Mouse (Mus musculus): Measurements from ENCODE around the gene Rnf40.
A peak's percentile ranks its signal among the peaks of the same experiment; 100 is the strongest.
"Not testable (repeated sequence)": the region's sequence is repeated elsewhere in the genome, so short reads cannot be mapped to it uniquely, and the experiment has no call there.

The Rnf40 gene

GRCm38 (mm10) chr7:127604256-127604655 is 15.7 kb downstream of the Rnf40 start:
- no peak for DNase-seq (ENCODE audit: low spot score)

DNA sequence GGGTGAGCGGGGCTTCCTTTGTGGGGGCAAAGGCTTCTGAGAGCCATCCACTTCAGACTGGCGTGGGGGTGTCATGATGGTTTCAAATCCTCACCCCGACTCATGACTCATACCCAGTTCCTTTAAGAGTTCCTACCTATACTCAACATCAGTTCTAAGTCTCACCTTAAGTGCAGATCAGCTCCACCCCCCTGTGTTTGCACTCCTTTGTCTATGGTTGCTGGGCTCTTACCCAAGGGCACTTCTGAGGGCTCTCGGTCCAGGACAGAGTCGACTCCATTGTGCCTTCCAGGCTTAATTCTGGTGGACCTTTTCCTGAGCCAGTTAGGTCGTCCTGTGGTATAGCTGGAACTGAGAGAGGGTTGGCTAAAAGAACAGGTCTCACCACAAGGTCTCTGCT is 18.6 kb downstream of the Rnf40 start:
- no peak for DNase-seq (ENCODE audit: low spot score)

DNA sequence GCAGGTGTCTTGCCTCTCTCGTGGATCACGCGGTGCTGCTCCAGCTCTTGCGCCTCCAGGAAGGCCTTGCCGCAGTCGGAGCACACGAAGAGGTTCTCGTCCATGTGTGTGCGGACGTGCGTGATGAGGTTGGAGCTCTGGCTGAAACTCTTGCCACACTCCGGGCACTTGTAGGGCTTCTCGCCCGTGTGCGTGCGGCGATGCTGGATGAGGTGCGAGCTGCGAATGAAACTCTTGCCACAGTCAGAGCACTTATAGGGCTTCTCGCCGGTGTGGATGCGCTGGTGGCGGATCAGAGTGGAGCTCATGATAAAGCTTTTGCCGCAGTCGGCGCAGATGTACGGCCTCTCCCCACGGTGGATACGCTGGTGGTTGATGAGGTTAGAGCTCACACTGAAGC is 22.4 kb downstream of the Rnf40 start:
- DNase-seq (ENCODE audit: low spot score), result no peak

DNA sequence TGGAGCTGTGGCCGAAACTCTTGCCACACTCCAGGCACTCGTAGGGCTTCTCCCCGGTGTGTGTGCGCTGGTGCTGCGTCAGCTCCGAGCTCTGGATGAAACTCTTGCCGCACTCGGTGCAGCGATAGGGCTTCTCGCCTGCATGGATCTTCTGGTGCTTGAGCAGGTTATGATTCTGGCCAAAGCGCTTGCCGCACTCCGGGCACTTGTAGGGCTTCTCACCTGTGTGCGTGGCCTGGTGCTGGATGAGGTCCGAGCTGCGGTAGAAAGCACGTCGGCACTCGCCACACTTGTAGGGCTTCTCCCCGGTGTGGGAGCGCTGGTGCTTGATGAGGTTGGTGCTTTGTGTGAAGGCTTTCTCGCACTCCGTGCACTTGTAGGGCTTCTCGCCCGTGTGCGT is 23.0 kb downstream of the Rnf40 start:
- DNase-seq (ENCODE audit: low spot score), result no peak

- DNase-seq (ENCODE audit: low spot score), result no peak
Measured at GRCm38 (mm10) chr7:127613501-127613900, 24.9 kb downstream of the Rnf40 start.

GRCm38 (mm10) chr7:127614091-127614490 is 25.5 kb downstream of the Rnf40 start:
- DNase-seq (ENCODE audit: low spot score), result no peak

- no peak for DNase-seq (ENCODE audit: low spot score)
Measured at GRCm38 (mm10) chr7:127614511-127614890, 25.9 kb downstream of the Rnf40 start.

GRCm38 (mm10) chr7:127614891-127615843 is 26.6 kb downstream of the Rnf40 start, which contains the start of gene Zfp629:
Gene Zfp629 (minus strand): TSS chr7:127615797.
- DNase-seq (ENCODE audit: low spot score), result no peak

GRCm38 (mm10) chr7:127616336-127616735 is 27.8 kb downstream of the Rnf40 start:
- DNase-seq (ENCODE audit: low spot score), result no peak

- DNase-seq (ENCODE audit: low spot score), result no peak
Measured at GRCm38 (mm10) chr7:127616881-127617280, 28.3 kb downstream of the Rnf40 start.

GRCm38 (mm10) chr7:127617962-127618361 is 29.4 kb downstream of the Rnf40 start:
- DNase-seq (ENCODE audit: low spot score), result no peak

DNA sequence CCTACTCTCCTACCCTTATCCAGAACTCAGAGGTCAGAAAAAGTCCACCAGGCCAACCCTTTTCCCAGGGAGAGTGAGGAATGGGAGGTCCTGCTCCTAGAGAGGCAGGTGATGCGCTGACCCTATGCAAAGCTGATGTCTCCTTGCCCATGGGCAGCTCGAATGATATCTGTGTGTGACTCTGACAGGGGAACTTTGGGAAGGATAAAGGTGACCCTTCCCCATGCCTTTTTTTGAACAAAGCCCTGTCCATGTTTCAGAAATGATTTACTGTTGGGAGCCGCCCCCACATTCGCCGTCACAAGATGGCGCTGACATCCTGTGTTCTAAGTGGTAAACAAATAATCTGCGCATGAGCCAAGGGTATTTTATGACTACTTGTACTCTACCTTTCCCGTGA is 29.8 kb downstream of the Rnf40 start:
- not testable (repeated sequence) for DNase-seq (ENCODE audit: low spot score)

DNA sequence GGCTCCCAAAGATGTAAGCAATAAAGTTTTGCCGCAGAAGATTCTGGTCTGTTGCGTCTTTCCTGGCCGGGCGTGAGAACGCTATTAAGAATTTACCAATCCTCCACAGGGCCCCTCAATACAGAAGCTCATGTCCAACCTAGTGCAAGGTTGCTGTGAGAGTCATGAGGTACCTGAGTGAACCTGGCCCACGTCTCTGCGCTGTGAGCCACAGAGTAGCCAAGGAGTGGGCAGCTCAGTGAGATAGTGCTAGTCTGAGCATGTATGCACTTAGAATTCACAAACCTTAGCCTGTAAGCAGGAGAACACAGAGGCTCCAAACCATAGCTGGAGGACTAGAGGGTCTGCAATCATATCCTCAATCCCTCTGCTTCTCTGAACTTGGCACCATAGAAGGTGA is 37.5 kb downstream of the Rnf40 start:
- no peak for DNase-seq (ENCODE audit: low spot score)

- DNase-seq (ENCODE audit: low spot score), result no peak
Measured at GRCm38 (mm10) chr7:127626471-127626870, 37.9 kb downstream of the Rnf40 start.

DNA sequence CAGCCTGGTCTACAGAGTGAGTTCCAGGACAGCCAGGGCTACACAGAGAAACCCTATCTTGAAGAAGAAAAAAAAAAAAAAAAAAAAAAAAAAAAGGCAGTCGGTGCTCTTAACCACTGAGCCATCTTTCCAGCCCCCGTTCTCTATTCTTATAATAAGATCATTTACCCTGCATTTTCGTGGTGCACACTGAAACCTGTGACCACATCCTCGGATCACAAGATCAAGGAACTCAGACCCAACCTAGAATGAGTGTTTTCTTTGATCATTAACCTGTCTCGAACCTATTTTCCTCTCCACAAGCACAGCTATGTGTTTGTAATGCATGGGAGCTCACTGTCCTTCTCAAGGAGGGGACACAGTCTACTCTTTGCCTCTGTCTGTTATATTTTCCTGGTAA is 40.1 kb downstream of the Rnf40 start:
- DNase-seq (ENCODE audit: low spot score), result no peak

- DNase-seq (ENCODE audit: low spot score), result no peak
Measured at GRCm38 (mm10) chr7:127631416-127631815, 42.8 kb downstream of the Rnf40 start.

DNA sequence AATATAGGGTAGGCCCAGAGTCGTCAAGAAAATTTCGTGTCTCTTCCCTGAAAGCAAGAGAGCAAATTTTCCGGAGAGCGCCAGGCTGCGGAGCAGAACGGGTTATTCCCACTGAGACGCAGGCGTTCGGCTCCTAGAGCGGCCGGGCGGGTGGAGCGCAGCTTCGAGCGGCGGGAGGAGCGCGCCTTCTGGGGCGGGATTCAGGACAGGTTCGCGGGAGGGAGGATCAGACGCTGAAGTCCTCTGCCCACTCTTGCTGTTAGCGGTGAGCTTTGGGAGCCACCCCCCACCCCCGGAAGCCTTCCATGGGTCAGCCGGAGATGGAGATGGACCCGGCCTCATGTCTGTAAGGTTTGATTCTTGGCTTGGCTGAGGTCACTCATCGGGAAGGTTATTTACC is 48.4 kb downstream of the Rnf40 start:
- peak; percentile 38 for DNase-seq (ENCODE audit: low spot score)

DNA sequence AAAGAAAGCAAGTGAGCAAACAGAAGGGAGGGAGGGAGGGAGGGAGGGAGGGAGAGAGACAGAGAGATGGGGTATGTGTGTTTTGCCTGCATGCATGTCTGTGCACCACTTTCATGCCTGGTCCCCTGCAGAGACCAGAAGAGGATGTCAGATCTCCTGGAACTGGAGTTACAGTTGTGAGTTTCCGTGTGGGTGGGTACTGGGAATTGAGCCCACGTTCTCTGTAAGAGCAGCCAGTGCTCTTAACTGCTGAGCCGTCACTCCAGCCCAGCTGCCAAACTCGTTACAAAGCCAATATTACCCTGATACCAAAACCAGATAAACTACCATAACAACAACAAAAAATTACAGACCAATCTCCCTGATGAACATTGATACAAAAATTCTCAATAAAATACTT is 52.7 kb downstream of the Rnf40 start:
- no peak for DNase-seq (ENCODE audit: low spot score)

DNA sequence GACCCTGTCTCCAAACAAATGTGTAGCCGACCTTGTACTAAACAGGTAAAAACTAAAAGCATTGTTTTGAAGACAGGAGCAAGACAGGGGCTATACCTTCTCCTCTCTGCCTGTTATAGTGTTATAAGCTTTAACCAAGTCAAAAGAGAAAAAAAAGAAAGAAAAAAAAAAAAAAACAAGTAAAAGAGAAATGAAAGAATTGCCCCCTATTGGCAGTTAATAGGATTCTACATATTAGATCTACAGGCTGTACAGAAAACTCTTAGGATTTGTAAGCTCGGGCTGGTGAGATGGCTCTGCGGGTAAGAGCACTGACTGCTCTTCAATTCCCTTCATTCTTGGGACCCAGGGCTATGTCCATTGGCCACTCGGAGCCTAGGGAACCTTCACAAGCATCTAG is 53.7 kb downstream of the Rnf40 start:
- no peak for DNase-seq (ENCODE audit: low spot score)

GRCm38 (mm10) chr7:127646363-127646762 is 57.8 kb downstream of the Rnf40 start:
- DNase-seq (ENCODE audit: low spot score), result no peak

GRCm38 (mm10) chr7:127647576-127647975 is 59.0 kb downstream of the Rnf40 start:
- DNase-seq (ENCODE audit: low spot score), result not testable (repeated sequence)

DNA sequence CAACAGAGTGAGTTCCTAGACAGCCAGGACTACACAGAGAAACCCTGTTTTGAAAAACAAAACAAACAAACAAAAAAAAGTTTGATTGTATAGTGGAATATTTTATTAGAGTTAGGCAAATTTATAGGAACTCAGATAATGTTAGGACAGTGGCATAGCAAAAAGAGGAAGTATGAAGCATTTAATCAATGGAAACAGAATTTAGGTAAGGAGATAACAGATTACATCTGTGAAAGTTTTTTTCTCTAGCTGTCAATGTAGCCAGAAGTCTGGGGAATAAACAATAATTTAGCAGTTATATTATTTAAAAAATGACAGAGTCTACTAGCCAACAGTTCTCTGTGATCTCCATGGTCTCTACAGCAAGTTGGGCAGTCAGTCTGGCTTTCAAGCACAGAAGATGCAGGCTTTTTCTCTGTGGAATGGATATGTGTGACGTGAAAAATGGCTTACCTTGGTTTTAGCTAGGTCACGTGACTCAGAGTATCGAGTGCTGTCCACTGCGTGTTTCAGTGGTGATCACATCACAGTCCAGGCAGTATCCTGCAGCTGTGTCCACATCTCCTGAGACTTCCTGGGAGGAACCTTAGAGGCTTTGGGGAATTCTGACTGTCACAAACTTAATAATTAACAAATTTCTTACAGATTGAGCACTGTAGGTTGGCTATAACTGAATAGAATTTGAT is 60.1 kb downstream of the Rnf40 start:
- no peak for DNase-seq (ENCODE audit: low spot score)

GRCm38 (mm10) chr7:127649206-127649605 is 60.6 kb downstream of the Rnf40 start:
- DNase-seq (ENCODE audit: low spot score), result no peak

Data from urinary bladder, postnatal 10 days (tissue).